Mouse (Mus musculus) A20 (cell line): ENCODE data around the gene Ddr1.

ENCODE experiments used
- DNase-seq: peaks from one replicate; pipeline ENCODE4 v3.0.0-alpha.2; 2011; ENCODE audit warnings: low read depth, low spot score

Gene Ddr1

GRCm38 (mm10) chr17:35693906-35694305, 10.5 kb downstream of the Ddr1 start:
- DNase-seq = no peak

- no peak for DNase-seq
Measured at GRCm38 (mm10) chr17:35692368-35692767, 12.1 kb downstream of the Ddr1 start.

DNA sequence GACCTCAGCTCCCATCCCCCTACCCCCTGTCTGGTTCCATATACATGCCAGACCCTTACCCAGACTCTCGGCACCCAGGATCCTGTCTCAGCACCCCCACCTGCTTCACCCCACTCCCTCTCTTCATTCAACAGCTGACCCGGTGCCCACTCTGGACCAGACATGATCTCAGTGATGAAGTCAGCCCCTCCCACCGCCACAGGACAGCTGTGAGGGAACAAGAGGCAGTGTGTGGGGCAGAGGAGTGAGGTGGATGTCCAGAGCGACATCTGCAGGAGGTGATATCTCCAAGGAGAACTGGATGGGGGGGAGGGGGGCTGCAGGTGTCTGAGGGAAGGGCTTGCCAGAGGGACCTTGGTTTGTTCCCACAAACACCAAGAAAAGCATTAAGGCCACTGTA, 12.6 kb downstream of the Ddr1 start:
- DNase-seq = no peak

- DNase-seq = no peak
Measured at GRCm38 (mm10) chr17:35689936-35690645, 14.3 kb downstream of the Ddr1 start.

DNA sequence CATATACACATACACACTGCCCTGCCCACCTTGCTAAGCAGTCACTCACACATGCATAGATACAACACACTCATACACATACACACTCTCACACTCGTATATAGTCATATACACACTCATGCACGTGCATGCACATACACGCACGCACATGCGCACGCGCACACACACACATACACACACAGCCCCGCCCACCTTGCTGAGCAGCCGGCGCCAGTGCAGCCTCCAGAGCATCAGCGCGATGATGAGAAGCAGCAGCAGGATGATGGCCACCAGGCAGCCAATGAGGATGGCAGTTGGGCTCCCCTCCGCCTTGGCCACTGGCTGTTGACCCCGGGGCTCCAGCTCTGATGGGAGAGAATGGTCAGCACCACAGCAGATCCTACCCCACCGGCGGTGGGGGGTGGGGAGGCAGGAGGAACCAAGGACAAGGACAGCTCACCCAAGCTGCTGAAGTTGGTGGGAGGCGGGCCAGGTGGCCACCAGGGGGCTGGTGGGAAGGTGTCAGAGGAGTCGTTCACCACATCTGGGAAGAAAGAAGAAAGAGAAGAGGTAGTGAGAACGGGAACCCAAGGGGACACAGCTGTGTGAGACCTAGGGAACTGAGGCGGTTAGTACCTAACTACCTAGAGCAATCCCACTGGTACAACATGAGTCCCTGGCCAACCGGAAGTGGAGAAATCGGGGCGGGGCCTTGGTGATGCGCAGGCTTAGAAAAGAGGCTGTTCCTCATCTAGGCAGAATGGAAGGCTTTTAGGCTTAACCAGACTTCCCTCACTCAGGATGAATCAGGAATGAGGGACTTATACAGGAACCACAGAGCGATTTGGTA, 15.9 kb downstream of the Ddr1 start:
- peak; percentile 38 for DNase-seq

- no peak for DNase-seq
Measured at GRCm38 (mm10) chr17:35685061-35685460, 19.4 kb downstream of the Ddr1 start.

- no peak for DNase-seq
Measured at GRCm38 (mm10) chr17:35681986-35682385, 22.4 kb downstream of the Ddr1 start.

DNA sequence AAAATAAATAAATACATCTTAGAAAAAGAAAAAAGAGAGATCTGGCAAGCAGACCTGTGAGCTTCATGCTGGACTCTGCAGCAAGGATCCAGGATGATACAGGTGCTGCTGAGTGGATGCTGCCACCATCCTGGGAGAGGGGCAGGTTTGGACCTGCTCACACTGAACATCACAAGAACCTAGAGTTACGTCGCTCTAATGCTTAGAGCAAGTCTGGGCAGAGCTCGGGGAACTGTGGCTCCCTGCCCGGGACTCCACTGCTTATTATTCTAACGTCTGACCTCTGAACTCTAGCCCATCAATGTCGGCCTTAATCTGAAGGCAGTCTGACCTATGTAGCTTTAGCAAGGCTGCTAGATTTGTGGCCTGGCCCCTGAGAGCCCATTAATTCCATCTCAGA, 23.8 kb downstream of the Ddr1 start:
- no peak for DNase-seq

- DNase-seq = peak; percentile 95
Measured at GRCm38 (mm10) chr17:35673416-35674035, 30.9 kb downstream of the Ddr1 start, which contains the start of gene Gtf2h4. Gtf2h4 (minus strand) TSS chr17:35673739.

DNA sequence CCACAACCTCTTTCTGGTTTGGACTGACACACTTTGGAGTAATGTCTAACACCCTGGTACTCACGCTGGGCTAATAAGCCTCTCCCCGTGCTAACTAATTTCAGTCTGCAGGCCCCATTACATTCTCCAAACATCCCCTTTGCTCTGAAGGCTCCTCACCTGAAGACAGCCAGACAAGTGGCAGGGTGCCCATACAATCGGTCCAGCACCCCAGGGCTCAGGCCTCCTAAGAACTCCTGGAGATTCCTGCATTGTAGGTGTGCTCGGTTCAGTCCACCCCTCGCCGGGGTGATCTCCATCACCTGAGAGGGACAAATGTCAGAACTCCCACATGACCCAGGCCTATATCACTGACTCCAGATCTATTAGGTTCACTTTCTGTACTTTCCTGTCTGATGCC, 31.9 kb downstream of the Ddr1 start:
- DNase-seq = no peak

GRCm38 (mm10) chr17:35671846-35672245, 32.6 kb downstream of the Ddr1 start:
- DNase-seq = no peak

GRCm38 (mm10) chr17:35669731-35670130, 34.7 kb downstream of the Ddr1 start:
- DNase-seq = no peak

- peak; percentile 98 for DNase-seq
Measured at GRCm38 (mm10) chr17:35667334-35668065, 36.9 kb downstream of the Ddr1 start, which contains the start of gene Vars2. Vars2 (minus strand) TSS chr17:35667592.

DNA sequence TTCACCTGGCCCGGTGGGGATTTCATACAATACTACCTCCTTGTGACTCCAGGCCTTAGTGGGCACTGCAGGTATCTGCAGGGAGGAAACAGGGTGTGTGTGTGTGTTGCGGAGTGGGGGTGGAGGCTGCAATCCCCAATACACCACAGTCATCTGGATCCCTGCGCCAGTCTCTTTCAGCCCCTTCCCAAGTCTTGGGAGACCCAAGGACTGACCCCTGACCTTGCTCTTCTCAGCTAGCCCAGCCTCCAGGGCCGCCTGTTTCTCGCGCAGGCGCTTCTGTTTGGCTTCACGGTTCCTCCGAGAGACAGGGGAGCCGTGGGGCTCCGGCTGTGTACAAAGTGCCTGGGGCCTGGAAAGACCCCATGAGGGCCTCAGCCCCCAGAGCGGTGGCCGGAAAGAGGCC, 37.6 kb downstream of the Ddr1 start:
- peak; percentile 86 for DNase-seq

GRCm38 (mm10) chr17:35665957-35666515, 38.4 kb downstream of the Ddr1 start:
- peak; percentile 81 for DNase-seq

DNA sequence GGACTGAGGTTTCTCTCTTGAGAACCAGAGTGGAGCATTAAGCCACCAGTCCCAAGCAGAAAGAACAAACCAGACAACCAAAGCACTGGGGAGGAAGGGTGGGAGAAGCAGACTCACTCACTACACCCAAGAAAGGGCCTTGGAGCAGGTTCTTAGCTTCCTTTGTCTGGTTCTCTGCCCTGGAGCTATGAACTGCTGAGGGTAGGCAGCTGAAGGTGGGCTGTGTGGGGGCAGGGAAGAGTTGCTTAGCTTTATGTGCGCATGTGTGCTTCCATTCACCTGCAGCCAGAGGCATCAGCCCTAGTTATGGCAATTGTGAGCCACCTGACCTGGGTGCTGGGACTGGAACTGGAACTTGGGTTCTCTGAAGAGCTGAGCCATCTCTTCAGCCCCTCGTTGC, 51.3 kb downstream of the Ddr1 start:
- no peak for DNase-seq

- no peak for DNase-seq
Measured at GRCm38 (mm10) chr17:35649429-35649828, 55.0 kb downstream of the Ddr1 start.

- DNase-seq = no peak
Measured at GRCm38 (mm10) chr17:35643609-35644236, 60.7 kb downstream of the Ddr1 start, which contains the start of gene Mucl3. Mucl3 (minus strand) TSS chr17:35643695.

GRCm38 (mm10) chr17:35639352-35639751, 65.1 kb downstream of the Ddr1 start:
- no peak for DNase-seq

- DNase-seq = peak; percentile 76
Measured at GRCm38 (mm10) chr17:35638475-35639190, 65.8 kb downstream of the Ddr1 start.
